Mouse (Mus musculus): ENCODE results near the gene Ptp4a2. TPM values are rescaled to one million over a fixed set of nuclear protein-coding genes. Genes with fewer than 3 reads are reported as not detected.

Gene Ptp4a2
- polyA plus RNA-seq, 1 experiment from 2014 or later: 214 TPM

DNA sequence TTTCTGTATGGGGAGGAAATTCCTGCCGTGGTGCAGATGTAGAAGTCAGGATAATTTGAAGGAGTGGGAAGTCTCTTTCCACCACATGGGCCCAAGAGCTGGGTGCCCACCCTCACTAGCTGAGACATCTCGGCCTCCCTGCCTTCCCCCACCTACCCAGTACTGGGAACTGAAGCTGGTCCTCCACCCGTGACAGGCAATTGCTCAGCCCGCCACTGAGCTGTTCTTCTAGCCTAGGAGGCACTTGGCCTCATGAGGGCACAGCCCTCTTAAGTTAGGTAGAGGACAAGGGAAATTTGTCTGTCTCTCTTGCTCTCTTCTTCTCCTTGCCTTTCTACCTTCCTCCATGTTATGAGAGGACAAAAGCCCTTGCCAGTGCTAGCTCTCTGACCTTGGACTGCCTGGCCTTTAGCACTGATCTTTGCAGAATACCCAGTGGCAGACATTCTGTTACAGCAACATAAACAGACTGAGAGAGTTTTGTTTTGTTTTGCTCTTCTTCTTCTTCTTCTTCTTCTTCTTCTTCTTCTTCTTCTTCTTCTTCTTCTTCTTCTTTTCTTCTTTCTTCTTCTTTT lies 68.3 kb downstream of the Ptp4a2 start:
- no peak overlapping the region for H3K4me3 ChIP-seq (ENCODE audit: low read depth, low read length)
- no peaks in the 10 kb centered on the region for H3K9me3 ChIP-seq (replicated peaks; ENCODE audit: control insufficient read depth, low read length)
- no peaks in the 10 kb centered on the region for H3K27me3 ChIP-seq (replicated peaks; ENCODE audit: control insufficient read depth, insufficient read depth, low read length)
- H3K27ac ChIP-seq (ENCODE audit: low read depth, low read length): no peak overlapping the region
- no peaks in the 10 kb centered on the region for H3K36me3 ChIP-seq (ENCODE audit: control insufficient read depth, insufficient read depth, low read length)
- WGBS: 79% methylated on average over 4 of the region's 4 CpGs
- H3K4me2 ChIP-seq (ENCODE audit: low read length): no peak overlapping the region
- DNase-seq (ENCODE audit: low spot score) (no peak), ATAC-seq (no peak)
- H3K9ac ChIP-seq (ENCODE audit: low read length): no peak overlapping the region
- H3K4me1 ChIP-seq (ENCODE audit: control insufficient read depth, insufficient read depth, low read length): peaks cover 9% of the 10 kb centered on the region; the same call in 1 of the 2 replicates

DNA sequence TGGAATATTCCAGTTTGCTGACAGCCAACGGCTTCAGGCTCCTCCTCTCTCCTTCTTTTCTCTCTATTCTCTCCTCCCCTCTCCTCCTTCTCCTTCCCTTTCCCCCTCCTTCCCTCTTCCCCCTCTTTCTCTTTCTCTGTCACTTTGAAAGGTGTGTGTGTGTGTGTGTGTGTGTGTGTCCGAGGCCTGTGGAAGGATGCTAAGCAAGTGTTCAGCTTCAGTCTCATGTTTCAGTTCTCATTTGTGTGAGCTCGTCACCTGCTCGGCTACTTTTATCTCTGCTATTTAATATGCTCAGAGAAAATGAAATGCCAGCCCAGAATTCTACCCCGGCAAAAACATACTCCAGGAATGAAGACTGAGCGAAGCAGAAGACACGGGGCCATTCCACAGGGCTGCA lies 69.6 kb downstream of the Ptp4a2 start:
- Histone ChIP-seq H3K4me3 (ENCODE audit: low read depth, low read length) (no peak overlapping the region), H3K36me3 (ENCODE audit: control insufficient read depth, insufficient read depth, low read length) (no peaks in the 10 kb centered on the region), H3K4me1 (ENCODE audit: control insufficient read depth, insufficient read depth, low read length) (peaks cover 9% of the 10 kb centered on the region; the same call in 1 of the 2 replicates), H3K9me3 (replicated peaks; ENCODE audit: control insufficient read depth, low read length) (no peaks in the 10 kb centered on the region), H3K9ac (ENCODE audit: low read length) (no peak overlapping the region), H3K27me3 (replicated peaks; ENCODE audit: control insufficient read depth, insufficient read depth, low read length) (no peaks in the 10 kb centered on the region), H3K4me2 (ENCODE audit: low read length) (no peak overlapping the region), H3K27ac (ENCODE audit: low read depth, low read length) (no peak overlapping the region)
- no peak for DNase-seq (ENCODE audit: low spot score)
- 83% methylated on average over 7 of the region's 7 CpGs for WGBS
- no peak for ATAC-seq

DNA sequence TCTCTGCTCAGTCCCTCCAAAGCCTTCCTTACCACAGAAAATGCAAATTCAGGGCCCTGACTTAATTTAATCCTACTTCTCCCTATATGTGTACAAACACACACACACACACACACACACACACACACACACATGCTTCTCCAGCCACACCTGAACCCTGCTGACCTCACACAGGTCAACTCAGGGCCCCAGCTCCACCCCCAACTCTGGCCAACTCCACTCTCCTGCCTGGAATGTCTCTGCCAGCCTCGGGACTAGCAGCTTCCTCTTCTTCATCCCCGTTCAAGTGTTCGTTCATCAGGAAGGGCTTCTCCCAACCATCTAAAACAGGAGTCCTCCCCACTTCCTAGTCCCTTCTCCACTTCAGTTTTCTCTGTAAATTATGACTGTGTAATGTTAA lies 70.6 kb downstream of the Ptp4a2 start:
- WGBS: 40% methylated on average over 3 of the region's 3 CpGs
- Histone ChIP-seq H3K27me3 (replicated peaks; ENCODE audit: control insufficient read depth, insufficient read depth, low read length) (no peaks in the 10 kb centered on the region), H3K27ac (ENCODE audit: low read depth, low read length) (no peak overlapping the region), H3K4me3 (ENCODE audit: low read depth, low read length) (no peak overlapping the region), H3K4me2 (ENCODE audit: low read length) (no peak overlapping the region), H3K9ac (ENCODE audit: low read length) (no peak overlapping the region), H3K4me1 (ENCODE audit: control insufficient read depth, insufficient read depth, low read length) (peaks cover 9% of the 10 kb centered on the region; the same call in 1 of the 2 replicates), H3K9me3 (replicated peaks; ENCODE audit: control insufficient read depth, low read length) (no peaks in the 10 kb centered on the region), H3K36me3 (ENCODE audit: control insufficient read depth, insufficient read depth, low read length) (no peaks in the 10 kb centered on the region)
- ATAC-seq (no peak), DNase-seq (ENCODE audit: low spot score) (no peak)

DNA sequence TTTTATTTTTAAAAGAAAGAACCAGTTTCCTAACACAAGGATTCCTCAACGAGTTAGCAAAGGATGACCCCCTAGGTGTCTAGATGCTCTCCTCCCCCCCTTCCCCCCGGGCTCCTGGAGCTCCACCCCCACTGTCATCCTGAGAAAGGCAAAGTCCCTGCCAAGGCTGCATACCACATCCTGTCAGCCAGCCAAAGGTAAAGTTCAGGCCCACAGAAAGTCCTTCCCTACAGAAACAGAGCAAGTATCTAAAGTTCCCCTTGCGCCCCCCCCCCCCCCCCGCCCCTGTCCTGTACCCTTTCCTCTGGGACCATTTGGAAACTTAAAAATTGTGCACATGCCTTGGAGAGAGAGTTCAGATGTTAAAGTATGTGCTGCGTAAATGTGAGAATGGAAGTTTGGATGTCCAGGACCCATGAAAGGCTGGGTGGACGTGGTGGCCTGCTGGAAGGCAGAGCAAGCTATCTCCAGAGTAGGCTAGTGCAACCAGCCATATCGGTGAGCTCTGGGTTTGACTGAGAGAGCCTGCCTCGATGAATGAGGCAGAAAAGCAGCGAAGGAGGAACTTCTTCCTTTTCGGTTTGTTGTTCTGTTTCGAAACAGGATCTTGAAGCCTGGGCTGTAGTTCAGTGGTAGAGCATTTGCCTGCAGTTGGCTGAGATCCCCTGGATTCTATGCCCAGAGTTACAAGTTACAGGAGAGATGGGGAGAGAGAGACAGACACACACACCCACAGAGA lies 71.7 kb downstream of the Ptp4a2 start:
- no peak overlapping the region for H3K4me2 ChIP-seq (ENCODE audit: low read length)
- no peak overlapping the region for H3K27ac ChIP-seq (ENCODE audit: low read depth, low read length)

DNA sequence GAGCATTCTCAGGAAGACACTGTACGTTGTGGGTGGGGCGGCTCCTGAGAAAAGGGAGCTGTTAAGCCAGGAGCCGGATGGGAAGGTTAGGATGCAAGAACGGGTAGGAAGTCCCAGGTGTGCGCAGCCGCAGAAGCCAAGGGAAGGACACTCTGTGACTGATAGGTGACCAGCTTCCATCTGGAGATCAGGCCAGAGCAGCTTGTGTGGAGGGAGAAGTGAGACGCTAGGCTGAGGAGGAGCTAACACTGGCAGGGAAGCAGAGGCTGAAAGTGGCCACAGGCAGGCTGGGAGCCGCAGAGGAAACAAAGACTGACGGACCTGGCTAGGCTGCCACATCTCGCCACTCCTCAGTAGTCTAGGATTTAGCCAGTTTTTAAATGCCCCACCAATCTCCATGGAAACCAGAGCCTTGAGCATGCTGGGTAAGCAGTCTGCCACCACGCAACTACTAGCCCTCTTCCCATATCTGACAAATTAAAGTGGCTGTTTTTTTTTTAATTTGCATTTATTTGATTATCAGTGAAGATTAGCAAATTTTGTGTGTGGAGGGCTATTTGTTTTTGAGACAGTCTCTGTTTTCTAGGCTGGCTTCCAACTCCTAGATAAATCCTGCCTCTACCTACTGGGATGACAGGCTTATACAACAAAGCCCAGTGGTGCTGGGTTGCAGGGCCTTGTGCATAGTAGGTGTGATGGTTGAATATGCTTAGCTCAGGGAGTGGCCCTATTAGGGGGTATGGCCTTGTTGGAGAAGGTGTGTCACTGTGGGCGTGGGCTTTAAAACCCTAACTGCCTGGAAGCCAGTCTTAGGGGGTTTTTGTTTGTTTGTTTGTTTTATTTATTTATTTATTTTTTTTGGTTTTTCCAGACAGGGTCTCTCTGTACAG lies 73.3 kb downstream of the Ptp4a2 start:
- Histone ChIP-seq H3K9ac (ENCODE audit: low read length) (peak overlapping the region; percentile 25; the same call in 1 of the 2 replicates), H3K4me2 (ENCODE audit: low read length) (no peak overlapping the region), H3K4me1 (ENCODE audit: control insufficient read depth, insufficient read depth, low read length) (0 out of 2 replicates have a peak, but pooled peaks cover 3% of the 10 kb centered on the region), H3K4me3 (ENCODE audit: low read depth, low read length) (no peak overlapping the region), H3K27ac (ENCODE audit: low read depth, low read length) (no peak overlapping the region), H3K36me3 (ENCODE audit: control insufficient read depth, insufficient read depth, low read length) (no peaks in the 10 kb centered on the region), H3K27me3 (replicated peaks; ENCODE audit: control insufficient read depth, insufficient read depth, low read length) (no peaks in the 10 kb centered on the region), H3K9me3 (replicated peaks; ENCODE audit: control insufficient read depth, low read length) (no peaks in the 10 kb centered on the region)
- 50% methylated on average over 12 of the region's 12 CpGs for WGBS
- ATAC-seq: peak; percentile 54; the same call in 1 of the 2 replicates
- peak; percentile 75 for DNase-seq (ENCODE audit: low spot score)

More for the DNA sequence above, 71.7 kb downstream of the Ptp4a2 start:
- Histone ChIP-seq H3K27me3 (replicated peaks; ENCODE audit: control insufficient read depth, insufficient read depth, low read length) (no peaks in the 10 kb centered on the region), H3K36me3 (ENCODE audit: control insufficient read depth, insufficient read depth, low read length) (no peaks in the 10 kb centered on the region), H3K4me3 (ENCODE audit: low read depth, low read length) (no peak overlapping the region), H3K4me1 (ENCODE audit: control insufficient read depth, insufficient read depth, low read length) (0 out of 2 replicates have a peak, but pooled peaks cover 3% of the 10 kb centered on the region), H3K9me3 (replicated peaks; ENCODE audit: control insufficient read depth, low read length) (no peaks in the 10 kb centered on the region), H3K9ac (ENCODE audit: low read length) (no peak overlapping the region)
- 39% methylated on average over 11 of the region's 11 CpGs for WGBS
- DNase-seq (ENCODE audit: low spot score) (peak; percentile 40), ATAC-seq (no peak)

DNA sequence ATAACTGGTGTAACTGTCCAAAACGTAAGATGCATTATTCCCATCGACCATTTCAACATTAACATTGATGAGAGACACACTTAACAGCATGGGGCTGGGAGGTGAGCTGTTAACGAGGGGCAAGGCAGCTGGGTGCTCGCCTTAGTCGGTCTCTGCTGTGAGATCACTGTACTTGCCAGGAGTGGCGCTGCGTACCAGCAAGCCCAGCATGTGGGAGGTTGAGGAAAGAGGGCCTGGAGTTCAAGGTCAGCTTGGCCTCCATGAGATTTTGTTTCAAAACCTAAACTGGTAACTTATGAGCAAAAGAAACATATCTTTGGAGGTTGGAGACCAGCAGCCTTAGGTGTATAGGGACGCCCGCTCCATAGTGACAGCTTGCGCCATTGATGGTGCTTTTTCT lies 78.6 kb downstream of the Ptp4a2 start:
- Histone ChIP-seq H3K27ac (ENCODE audit: low read depth, low read length) (no peak overlapping the region), H3K4me2 (ENCODE audit: low read length) (no peak overlapping the region), H3K36me3 (ENCODE audit: control insufficient read depth, insufficient read depth, low read length) (no peaks in the 10 kb centered on the region), H3K9ac (ENCODE audit: low read length) (no peak overlapping the region), H3K4me1 (ENCODE audit: control insufficient read depth, insufficient read depth, low read length) (no peaks in the 10 kb centered on the region), H3K27me3 (replicated peaks; ENCODE audit: control insufficient read depth, insufficient read depth, low read length) (no peaks in the 10 kb centered on the region), H3K4me3 (ENCODE audit: low read depth, low read length) (no peak overlapping the region), H3K9me3 (replicated peaks; ENCODE audit: control insufficient read depth, low read length) (no peaks in the 10 kb centered on the region)
- ATAC-seq (no peak), DNase-seq (ENCODE audit: low spot score) (no peak)
- WGBS: 66% methylated on average over 10 of the region's 10 CpGs

DNA sequence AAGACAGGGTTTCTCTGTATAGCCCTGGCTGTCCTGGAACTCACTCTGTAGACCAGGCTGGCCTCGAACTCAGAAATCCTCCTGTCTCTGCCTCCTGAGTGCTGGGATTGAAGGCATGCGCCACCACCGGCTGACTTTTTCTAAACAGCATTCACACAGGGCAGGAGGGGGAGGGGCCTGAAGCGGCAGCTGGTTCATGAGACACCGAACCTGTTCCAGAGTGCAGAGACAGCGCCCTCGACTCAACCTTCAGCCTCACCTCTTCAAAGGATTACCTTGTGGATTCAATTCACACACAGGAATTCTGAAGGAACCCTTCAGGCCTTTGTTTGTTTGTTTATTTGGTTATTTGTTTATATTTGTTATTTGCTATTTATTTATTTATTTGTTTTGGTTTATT lies 79.1 kb downstream of the Ptp4a2 start:
- H3K9ac ChIP-seq (ENCODE audit: low read length): no peak overlapping the region
- 90% methylated on average over 7 of the region's 7 CpGs for WGBS
- no peaks in the 10 kb centered on the region for H3K36me3 ChIP-seq (ENCODE audit: control insufficient read depth, insufficient read depth, low read length)
- H3K27ac ChIP-seq (ENCODE audit: low read depth, low read length): no peak overlapping the region
- H3K27me3 ChIP-seq (replicated peaks; ENCODE audit: control insufficient read depth, insufficient read depth, low read length): no peaks in the 10 kb centered on the region
- H3K4me1 ChIP-seq (ENCODE audit: control insufficient read depth, insufficient read depth, low read length): no peaks in the 10 kb centered on the region
- no peaks in the 10 kb centered on the region for H3K9me3 ChIP-seq (replicated peaks; ENCODE audit: control insufficient read depth, low read length)
- H3K4me3 ChIP-seq (ENCODE audit: low read depth, low read length): no peak overlapping the region
- no peak for DNase-seq (ENCODE audit: low spot score)
- H3K4me2 ChIP-seq (ENCODE audit: low read length): no peak overlapping the region
- ATAC-seq: no peak

DNA sequence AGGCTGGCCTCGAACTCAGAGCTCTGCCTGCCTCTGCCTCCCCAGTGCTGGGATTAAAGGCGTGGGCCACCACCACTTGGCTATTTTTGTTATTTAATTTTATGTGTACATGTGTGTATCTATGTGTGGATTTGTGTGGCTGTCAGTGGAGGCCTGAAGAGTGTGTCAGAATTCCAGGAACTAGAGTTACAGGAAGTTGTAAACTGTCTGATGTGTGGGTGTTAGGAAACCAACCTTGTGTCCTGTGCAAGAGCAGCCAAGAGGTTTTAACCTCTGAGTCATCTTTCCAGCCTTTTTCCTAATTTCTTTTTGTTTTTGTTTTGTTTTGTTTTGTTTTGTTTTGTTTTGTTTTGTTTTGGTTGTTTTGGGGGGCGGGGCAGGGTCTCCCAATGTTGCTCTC lies 83.8 kb downstream of the Ptp4a2 start:
- WGBS: 88% methylated on average over 3 of the region's 3 CpGs
- no peak overlapping the region for H3K4me3 ChIP-seq (ENCODE audit: low read depth, low read length)
- H3K27ac ChIP-seq (ENCODE audit: low read depth, low read length): no peak overlapping the region
- H3K9me3 ChIP-seq (replicated peaks; ENCODE audit: control insufficient read depth, low read length): no peaks in the 10 kb centered on the region
- no peaks in the 10 kb centered on the region for H3K4me1 ChIP-seq (ENCODE audit: control insufficient read depth, insufficient read depth, low read length)
- no peak overlapping the region for H3K9ac ChIP-seq (ENCODE audit: low read length)
- no peak overlapping the region for H3K4me2 ChIP-seq (ENCODE audit: low read length)
- no peaks in the 10 kb centered on the region for H3K27me3 ChIP-seq (replicated peaks; ENCODE audit: control insufficient read depth, insufficient read depth, low read length)
- ATAC-seq (no peak), DNase-seq (ENCODE audit: low spot score) (no peak)
- no peaks in the 10 kb centered on the region for H3K36me3 ChIP-seq (ENCODE audit: control insufficient read depth, insufficient read depth, low read length)

Data from forebrain, embryonic 14.5 days (tissue).